Mouse (Mus musculus) megakaryocyte-erythroid progenitor cell, adult 5-6 weeks (primary cell): ENCODE data around the gene Plac1. TPM values are rescaled to one million over a fixed set of nuclear protein-coding genes. Genes with fewer than 3 reads are reported as not detected.

Source experiments
- ATAC-seq: replicated peaks from 2 replicates; pipeline ENCODE4 v1.8.0; 2016; ENCODE audit warnings: mild to moderate bottlenecking, inconsistent platforms; ENCODE audit not compliant: severe bottlenecking, poor library complexity, low FRiP score, low TSS enrichment
- total RNA-seq, 2 experiments: library from RNA; stranded (forward) in 1 of 2; stranded (reverse) in 1 of 2; fragments of 200-1000, 215-1000 nt in 1 of 2; fragments of >200 nt in 1 of 2; fragmentation: Nextera tagmentation in 1 of 2; gene quantifications; 2 replicates each; pipeline ENCODE4 v1.2.3; 2014 to 2017

The Plac1 gene
- total RNA-seq, 2 experiments from 2014 or later = not detected

DNA sequence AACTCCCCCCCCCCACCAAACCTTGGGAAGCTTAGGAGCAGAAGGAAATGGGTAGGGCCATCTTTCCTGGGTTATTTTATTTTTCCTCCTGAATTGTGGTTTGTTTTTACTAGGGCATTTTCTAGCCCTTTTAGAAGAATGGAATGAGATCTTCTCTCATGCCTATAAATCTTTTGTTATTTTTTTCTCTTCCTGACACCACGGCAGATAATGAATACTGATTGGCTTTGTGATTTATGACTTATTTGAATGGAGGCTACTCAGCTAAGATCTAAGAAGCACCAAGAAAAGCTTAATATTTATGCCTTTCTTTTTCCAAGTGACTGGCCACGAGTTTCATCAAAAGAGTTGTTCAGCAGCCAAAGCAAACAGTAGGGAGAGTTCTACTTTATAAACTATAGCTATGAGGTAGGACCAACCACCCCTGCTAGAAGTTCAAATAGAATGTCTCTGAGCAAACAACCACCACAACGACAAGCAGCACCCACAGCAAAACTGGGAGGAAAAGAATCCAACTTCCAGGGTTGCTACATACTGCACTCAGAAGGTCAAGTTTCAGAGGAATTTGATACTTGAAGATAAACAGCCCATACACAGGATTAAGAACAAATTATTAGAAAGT lies 35.1 kb downstream of the Plac1 start:
- no peak for ATAC-seq

DNA sequence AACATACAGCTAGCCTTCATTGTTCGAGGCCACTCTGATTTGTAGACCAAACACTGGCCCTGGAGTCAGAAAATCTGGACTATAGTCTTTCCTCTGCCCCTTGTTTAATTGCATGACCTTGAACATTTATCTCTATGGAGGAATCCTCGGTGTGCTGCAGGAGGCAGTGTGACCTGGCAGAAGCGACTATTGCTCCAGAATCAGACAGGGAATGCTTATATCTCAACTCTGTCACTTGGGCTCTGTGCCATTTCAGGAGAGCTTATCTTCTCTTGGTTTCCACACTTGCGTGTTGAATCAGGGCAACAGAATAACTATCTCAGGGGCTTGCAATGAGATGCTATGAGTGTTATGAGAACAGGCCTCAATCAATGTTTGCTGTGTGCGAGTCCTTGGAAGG lies 38.3 kb downstream of the Plac1 start:
- no peak for ATAC-seq

DNA sequence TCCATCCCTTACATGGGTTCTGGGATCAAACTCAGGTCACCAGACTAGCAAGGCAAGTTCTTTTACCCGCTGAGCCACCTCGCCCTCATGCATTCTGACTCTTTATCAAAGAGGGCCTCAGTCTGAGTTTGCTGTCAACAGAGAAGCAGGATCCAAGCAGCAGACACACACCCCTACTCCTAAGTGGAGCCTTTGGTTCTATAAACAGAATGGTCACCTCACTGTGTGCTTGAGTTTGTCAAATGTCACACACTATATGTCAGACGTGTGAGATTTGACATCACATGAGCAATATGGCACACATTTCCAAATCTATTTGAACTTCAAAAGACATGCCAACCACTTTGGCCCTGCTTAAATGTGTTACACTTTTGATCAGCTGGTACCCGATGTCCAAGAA lies 42.2 kb downstream of the Plac1 start:
- no peak for ATAC-seq

- no peak for ATAC-seq
These were observed 43.5 kb downstream of the Plac1 start for GRCm38 (mm10) chrX:53196392-53196791.

- no peak for ATAC-seq
These were observed 51.2 kb downstream of the Plac1 start for GRCm38 (mm10) chrX:53188692-53189091.

DNA sequence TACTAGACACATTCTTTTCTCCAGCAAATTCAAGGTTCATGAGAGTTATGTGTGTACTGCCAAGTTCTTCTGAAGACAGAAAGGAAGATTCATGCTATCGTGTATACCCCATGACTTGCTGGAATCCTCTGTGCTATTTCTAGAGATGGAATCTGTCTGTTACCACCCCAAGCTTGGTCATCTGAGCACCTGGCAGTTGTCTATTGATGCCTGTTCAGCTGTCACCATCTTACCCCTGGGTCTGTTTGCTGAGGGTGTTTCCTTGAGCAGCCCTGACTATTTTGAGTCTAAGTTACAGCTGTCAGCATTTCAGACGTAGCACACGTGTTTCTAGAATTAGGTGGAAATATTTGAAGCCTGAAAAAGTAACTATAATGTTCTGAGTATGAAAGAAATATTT lies 60.1 kb downstream of the Plac1 start:
- ATAC-seq = no peak

- ATAC-seq = no peak
These were observed 63.6 kb downstream of the Plac1 start for GRCm38 (mm10) chrX:53176296-53176695.

- no peak for ATAC-seq
These were observed 71.3 kb downstream of the Plac1 start for GRCm38 (mm10) chrX:53168623-53169022.

DNA sequence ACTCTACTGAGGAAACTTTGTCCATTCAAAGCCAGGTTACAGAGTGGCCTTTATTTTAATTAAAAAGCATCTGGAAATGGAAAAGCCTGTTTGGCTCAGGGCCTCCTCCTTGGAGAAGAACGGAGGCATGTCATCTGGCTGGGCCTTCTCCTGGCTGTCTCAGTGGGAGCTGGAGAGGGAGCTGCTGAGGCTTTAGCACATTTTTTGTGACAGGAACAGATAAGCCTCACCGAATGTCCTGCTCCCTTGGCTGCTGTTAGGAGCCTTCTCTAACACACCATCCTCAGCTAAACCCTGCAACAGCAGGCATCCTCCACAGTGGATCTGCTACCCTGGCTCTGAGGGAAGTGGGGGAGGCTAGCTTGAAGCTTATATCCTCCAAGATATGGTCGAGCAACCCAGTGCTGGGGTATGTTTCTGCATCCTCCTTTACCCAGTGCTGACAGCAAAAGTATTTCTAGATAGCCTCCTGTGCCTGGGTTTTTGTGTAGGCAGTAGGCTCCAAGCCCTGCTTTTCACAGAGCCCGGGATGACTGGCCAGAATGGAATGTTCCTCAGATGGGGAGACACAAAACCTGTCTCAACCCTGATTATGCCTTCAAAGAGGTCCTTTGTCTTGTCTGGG lies 72.9 kb downstream of the Plac1 start:
- ATAC-seq = no peak

GRCm38 (mm10) chrX:53166251-53166900 lies 73.5 kb downstream of the Plac1 start:
- ATAC-seq = no peak

DNA sequence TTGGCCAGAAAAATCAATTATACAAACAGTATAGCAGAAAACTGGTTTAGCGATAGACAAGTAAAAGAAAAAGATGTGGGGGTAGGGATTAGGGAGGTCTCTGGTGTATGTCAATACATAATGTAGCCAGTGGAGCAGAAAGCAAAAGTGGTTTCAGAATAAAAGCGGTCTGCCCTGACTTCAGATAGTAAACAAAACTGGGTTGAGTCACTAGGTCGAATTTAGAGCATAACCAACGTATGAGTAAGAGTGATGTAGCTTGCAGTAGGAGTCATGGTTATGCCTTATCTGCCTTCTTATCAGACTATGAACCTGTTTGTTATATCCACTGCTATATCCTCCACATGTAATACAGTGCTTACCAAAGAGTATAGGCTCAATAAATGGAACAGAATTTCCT lies 77.3 kb downstream of the Plac1 start:
- ATAC-seq = no peak

- no peak for ATAC-seq
These were observed 78.3 kb downstream of the Plac1 start for GRCm38 (mm10) chrX:53161583-53161982.

GRCm38 (mm10) chrX:53161115-53161514 lies 78.8 kb downstream of the Plac1 start:
- peak; percentile 84 for ATAC-seq

DNA sequence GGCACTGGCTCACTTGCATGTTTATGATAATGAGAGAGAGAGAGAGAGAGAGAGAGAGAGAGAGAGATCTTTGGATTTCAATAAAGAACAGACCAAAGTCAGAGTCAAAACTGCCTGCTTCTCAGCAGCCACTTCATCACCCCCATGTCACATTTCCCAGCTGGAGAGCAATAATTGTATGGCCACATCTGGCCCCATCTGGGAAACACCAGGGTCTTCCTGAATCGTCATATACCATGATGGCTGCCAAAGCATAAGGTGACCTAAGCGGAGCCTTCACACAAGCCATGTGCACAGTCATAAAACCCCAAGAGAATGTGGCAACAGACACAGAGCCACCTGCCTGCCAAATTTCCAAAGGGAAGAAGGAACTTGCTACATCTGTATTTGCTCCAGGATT lies 91.9 kb downstream of the Plac1 start:
- no peak for ATAC-seq

DNA sequence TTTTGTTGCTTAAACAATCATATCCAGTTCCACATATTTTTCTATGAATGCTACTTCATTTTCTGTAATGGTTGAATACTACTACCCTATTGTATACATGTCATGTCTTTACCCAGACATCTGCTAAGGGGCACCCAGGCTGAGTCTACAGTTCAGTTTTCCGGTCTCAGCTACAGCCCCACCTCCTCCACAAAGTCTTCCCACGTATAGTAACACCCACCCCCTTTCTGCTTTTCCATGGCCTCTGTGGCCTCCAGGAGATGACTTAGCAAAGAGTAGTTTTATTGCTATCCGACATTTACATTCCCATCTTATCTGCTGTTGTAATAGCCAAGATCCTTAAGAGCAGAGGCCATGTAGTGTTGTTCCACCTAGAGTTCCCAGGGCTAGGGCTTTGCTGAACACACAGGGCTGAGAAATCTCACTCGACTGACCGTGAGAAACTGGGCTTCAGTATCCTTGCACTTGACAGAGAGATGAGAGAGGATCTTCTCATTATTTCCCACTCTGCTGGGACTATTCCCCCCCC lies 93.5 kb downstream of the Plac1 start:
- no peak for ATAC-seq

- no peak for ATAC-seq
These were observed 100.3 kb downstream of the Plac1 start for GRCm38 (mm10) chrX:53139641-53140040.

- no peak for ATAC-seq
These were observed 102.8 kb downstream of the Plac1 start for GRCm38 (mm10) chrX:53137066-53137465.

DNA sequence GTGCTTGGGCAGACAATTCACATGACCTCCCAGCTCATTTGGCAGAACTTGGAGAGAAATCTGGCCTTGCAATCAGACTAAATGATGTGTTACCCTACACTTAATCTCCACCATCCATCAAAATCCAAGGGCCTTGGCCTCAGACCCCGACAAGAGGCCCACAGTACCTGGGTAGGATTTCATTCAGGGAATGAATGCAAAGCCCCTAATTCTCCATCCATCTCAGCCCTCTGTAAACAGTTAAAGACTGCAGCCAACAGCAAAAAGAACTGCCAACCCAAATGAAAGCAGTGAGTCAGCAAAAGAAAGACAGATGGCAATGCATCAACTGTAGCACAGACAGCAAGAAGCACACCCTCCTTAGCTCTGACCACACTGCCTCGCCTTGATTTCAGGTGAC lies 110.4 kb downstream of the Plac1 start:
- ATAC-seq = no peak

DNA sequence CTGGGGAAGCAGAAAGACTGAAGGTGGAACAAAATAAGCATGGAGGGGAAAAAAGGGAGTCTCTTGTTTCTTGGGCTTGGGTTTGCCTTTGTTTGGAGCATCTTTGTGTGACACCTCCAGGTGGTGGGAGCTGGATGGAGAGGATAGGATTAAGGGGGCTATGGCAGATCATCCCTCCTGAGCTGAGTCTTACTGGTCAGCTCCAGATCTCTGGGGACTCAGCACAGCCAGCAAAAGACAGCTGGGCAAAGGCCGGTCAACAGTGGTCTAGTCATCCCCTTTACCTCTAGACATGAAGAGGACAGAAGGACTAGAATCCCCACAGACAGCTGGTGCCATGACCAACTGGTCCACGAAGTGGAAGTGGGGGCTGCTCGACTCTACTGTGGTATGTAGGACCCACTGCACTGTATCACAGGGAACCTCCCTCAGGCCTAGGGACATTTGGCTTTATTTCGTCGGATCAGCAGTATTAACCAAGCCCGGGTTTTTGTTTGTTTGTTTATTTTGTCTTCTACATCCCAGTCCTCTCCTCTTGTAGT lies 113.3 kb downstream of the Plac1 start:
- no peak for ATAC-seq

- no peak for ATAC-seq
These were observed 114.0 kb downstream of the Plac1 start for GRCm38 (mm10) chrX:53125838-53126467.
